Mouse (Mus musculus): ENCODE measurements at regions not wholly inside any gene's neighbourhood (a gene's known extent, or its start where the extent isn't known, plus 50 kb on each side); places are given as distances from the start of the nearest gene placed in this dataset.

GRCm38 (mm10) chr14:62128918-62129317 is 163.5 kb upstream of the Rnaseh2b start:
- no peak for TF ChIP-seq ZC3H11A (IDR thresholded peaks at IDR 0.05; ENCODE audit: borderline replicate concordance, low read depth, low read length)
- no peak for TF ChIP-seq HCFC1 (IDR thresholded peaks at IDR 0.05; ENCODE audit: borderline replicate concordance, insufficient read depth, low read length)
- TF ChIP-seq MAFK (IDR thresholded peaks at IDR 0.05; ENCODE audit: insufficient read depth, low read depth, low read length): no peak
- no peak for TF ChIP-seq CHD2 (IDR thresholded peaks at IDR 0.05; ENCODE audit: low read depth, low read length)

Measured in ES-E14 (cell line).